Mouse (Mus musculus) frontal cortex, adult 2 months (tissue): ENCODE measurements around the gene Fa2h. TPM values are rescaled to one million over a fixed set of nuclear protein-coding genes. Genes with fewer than 3 reads are reported as not detected.

Experiments used
- DNase-seq, 2 experiments: peaks; one replicate each; pipeline ENCODE4 v3.0.0; 2022; ENCODE audit warnings: low spot score in 1 of 2; ENCODE audit errors: extremely low spot score in 1 of 2
- polyA plus RNA-seq: library from polyadenylated mRNA; depleted of rRNA; stranded (reverse); fragments of >200 nt; gene quantifications from 2 replicates; pipeline ENCODE4 v1.2.3, GENCODE M21; 2012; rRNA removed

The Fa2h gene
- polyA plus RNA-seq = 25.6 and 28.7 TPM in 2 replicates

- peak in 1 of 2 experiments; percentile 68 for DNase-seq
Measured at GRCm38 (mm10) chr8:111393391-111394363, at the start of gene Fa2h. Gene Fa2h (minus strand): TSS chr8:111393824.

- DNase-seq = peak; percentile 61 to 94
Measured at GRCm38 (mm10) chr8:111439189-111439588, 45.6 kb upstream of the Fa2h start.

DNA sequence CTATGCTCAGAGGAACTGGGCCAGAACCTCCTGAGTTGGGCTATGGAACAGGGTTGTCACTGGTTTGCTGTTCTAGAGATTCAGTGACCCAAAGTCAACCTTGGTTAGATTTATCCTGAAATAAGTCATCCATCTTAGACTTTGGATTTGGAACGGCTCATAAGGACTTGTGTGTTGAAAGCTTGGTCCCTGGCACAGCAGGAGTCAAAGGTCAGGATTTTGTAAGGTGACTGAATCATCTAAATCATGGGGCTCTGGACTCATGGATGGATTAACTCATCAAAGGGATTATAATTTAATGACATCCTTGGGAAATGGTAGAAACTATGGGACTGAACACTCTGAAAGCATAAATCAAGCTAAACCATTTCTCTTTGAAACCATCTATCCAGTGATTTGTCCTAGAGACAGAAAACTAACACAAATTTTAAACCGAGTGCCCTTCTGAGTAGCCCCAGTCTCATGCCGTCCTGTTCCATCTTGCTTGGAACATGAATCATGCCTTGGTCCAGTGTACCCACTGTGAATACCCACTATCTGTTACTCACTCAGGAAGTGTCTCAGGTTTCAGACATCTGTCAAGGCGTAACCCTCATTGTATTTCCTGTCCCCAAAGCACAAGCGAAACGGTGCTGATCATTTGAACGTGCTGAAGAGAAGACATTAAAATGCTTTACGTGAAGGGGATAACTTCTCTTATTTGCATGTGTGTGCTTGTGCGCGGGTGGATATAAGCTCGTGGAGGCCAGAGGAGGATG lies 41.6 kb upstream of the Fa2h start:
- DNase-seq = no peak

GRCm38 (mm10) chr8:111424646-111425045 lies 31.0 kb upstream of the Fa2h start:
- DNase-seq = no peak

GRCm38 (mm10) chr8:111424181-111424580 lies 30.6 kb upstream of the Fa2h start:
- no peak for DNase-seq

GRCm38 (mm10) chr8:111422614-111423013 lies 29.0 kb upstream of the Fa2h start:
- no peak for DNase-seq

DNA sequence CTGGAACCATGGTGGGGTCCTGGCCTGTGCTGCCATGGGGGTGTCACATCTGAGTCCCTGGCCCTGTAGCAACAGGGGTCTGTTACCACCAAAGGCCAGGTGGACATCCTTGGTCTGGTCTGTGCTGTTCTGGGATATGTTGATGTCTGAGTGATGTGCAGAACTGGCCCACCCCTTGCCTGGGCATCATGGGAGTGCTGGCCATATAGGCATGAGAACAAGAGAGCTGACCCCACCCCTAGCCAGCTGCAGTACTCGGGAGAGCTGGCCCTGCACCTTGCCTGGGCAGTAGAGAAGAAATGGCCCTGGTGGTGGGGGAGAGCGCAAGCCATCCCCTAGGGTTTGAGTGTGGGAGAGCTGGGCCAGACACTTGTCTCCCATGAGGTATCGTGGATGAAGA lies 25.5 kb upstream of the Fa2h start:
- DNase-seq = no peak

DNA sequence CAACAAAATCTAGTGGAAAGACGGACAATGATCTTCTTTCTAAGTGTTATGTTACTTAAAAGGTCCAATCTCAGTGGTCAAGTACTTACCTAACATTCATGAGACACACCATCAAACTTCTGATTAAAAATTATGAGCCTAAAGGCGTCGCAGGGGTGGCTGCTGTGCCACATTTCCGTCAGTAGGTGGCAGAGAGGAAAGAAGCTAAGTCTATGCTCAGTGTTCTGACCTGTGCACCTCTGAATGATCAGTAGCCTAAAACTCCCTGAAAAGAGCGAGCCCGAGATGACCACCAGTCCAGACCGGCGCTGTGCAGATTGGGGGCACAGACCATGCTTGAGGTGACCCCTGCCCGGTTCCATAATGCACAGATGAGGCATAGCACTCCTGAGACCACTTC lies 25.0 kb upstream of the Fa2h start:
- DNase-seq = peak in 1 of 2 experiments; percentile 10

DNA sequence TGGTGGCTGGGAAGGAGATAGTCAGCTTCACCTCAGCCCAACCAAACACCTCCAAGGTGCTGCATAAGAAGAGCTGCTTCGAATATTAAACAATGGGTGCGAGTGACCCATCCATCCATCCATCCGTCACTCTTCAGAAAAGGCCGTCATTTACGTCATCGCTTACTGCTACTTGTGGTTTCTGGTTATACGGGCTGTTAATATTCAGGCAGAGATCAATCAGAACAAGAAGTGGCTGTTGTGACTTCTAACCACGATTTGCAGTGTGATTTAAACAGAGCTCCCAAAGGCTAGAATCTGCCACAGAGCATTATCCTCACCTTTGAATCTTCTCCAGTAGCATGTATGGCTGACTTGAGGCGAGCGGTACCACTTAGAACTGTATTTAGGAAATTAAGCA lies 23.6 kb upstream of the Fa2h start:
- DNase-seq = no peak

- DNase-seq = no peak
Measured at GRCm38 (mm10) chr8:111403391-111403790, 9.8 kb upstream of the Fa2h start.

DNA sequence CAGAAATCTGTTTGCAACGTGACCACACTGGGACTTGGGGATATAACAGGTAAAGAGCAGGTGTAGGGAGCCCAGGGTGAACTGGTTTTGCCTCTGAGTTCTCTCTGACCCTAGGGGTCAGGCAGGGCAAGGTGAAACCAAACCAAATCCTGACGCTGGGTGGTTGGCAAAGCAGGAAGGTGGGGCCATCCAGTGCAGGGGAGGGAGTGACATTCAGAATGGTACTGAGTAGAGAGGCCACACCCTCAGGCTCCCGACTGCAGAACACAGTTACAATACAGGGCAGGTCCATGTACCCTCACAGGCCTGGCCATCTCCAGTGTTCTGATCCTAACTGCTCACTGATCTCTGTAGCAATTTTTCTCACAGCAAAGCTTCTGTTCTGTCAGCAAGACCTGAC lies 2.4 kb downstream of the Fa2h start:
- DNase-seq = no peak

DNA sequence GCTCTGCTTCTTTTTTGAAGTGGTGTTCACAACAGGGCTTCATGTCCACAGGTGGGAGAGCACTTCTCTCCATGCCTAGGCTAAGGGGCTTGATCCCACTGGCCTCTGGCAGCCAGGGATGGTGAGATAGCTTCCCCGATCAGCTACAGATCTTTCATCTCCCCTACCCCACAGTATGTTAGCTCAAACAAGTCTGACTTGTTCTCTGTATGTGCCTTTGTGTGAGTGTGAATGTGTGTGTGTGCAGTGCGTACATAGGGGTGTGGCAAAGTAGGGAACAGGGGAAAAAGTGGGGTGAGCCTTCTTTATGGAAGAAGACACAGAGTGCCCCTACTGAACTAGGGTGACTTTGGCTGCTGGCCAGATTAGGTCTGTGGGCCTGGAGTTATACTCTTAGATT lies 2.8 kb downstream of the Fa2h start:
- no peak for DNase-seq

GRCm38 (mm10) chr8:111389581-111389980 lies 4.0 kb downstream of the Fa2h start:
- DNase-seq = no peak

DNA sequence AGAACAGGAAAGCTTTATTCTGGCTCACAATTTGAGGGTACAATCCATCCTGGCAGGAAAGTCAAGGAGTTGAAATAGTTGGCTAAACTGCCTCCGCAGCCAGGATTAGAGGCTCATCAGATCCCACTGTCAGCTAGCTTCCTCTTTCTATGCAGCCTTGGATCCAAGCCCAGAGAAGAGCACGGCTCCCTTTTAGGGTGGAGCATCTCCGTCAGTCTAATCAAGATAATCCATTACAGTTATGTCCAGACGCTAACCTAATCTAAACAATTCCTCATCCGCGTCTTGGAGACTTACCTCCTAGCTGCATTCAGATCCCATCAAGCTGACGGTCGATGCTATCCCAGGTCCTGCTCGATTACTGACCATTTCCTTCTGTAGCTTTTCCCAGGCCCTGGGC lies 7.7 kb downstream of the Fa2h start:
- DNase-seq = no peak

GRCm38 (mm10) chr8:111384628-111385027 lies 9.0 kb downstream of the Fa2h start:
- no peak for DNase-seq

- DNase-seq = no peak
Measured at GRCm38 (mm10) chr8:111375192-111375591, 18.4 kb downstream of the Fa2h start.

- no peak for DNase-seq
Measured at GRCm38 (mm10) chr8:111369711-111370110, 23.9 kb downstream of the Fa2h start.

- no peak for DNase-seq
Measured at GRCm38 (mm10) chr8:111367350-111367749, 26.3 kb downstream of the Fa2h start.

DNA sequence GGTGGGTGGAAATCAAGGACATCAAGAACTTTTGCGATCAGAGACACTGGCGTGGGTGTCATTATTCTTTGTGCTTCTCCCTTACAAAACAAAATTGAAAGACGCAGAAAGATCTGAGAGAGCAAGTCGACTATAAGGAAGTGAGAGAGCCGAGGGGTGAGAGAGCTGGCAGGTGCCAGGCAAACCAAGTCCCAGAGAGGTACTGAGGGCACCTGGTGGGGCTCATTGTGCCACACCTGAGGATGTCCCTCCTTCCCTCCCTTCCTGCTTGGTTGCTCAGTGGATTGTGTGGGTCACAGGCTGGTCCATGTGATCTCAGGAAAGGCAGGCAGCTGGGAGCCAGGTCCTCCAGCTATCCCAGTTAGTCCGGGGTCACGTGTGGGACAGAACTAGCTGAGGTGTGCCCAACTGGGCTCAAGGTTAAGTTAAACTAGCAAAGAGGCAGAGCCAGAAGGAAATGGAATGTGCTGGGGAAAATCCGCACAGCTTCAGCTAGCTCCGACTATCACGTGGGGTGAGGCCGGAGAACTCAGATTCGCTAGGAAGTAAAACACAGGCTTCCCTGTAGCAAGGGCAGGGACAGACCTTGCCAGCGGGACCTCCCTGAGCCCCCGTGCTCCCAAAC lies 26.9 kb downstream of the Fa2h start:
- DNase-seq = no peak

DNA sequence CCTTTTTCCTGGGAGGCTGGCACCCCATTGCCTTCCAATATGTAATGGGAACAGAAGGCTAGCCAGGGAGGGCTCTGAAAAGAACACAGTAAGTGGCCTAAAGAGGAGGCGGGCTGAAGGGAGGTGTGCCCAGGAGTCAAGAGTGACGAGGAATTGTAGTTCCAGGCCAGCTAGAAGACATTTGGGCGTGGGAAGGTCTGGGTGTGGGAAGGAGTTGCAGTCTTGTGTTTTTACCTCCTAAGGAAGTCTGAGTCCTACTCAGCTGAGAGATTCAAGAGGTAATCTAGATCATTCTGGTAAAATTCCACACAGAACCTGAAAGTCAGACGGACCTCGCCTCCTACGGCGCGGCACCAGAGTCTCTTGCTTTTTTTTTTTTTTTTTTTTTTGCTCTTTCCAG lies 30.1 kb downstream of the Fa2h start:
- DNase-seq = peak in 1 of 2 experiments; percentile 55

GRCm38 (mm10) chr8:111360579-111361209 lies 32.9 kb downstream of the Fa2h start:
- DNase-seq = no peak
